Mouse (Mus musculus): ENCODE results near the gene Lpgat1.

- TF ChIP-seq CTCF (IDR thresholded peaks at IDR 0.05) (no peak), EP300 (IDR thresholded peaks at IDR 0.05) (no peak)
Observed at GRCm38 (mm10) chr1:191775116-191775515, 57.5 kb downstream of the Lpgat1 start.

Measured in lung, postnatal 0 days (tissue).